In genomic region chr12:73053668-73054241, GRCm38 (mm10) we compare ENCODE assay signal across 8 mouse cellular contexts. TPM values are rescaled to one million over a fixed set of nuclear protein-coding genes. Genes with fewer than 3 reads are reported as not detected.
A peak's percentile ranks its signal among the peaks of the same experiment; 100 is the strongest.
DNase-seq lines count a peak whose midpoint lies in the region; ATAC-seq and TF ChIP-seq lines count a peak whose summit lies in the region.

Six1 (minus strand) TSS chr12:73053887.

- TF ChIP-seq EP300 in liver, postnatal 0 days (IDR thresholded peaks at IDR 0.05; ENCODE audit: low read depth): no peak

- no peaks in the 10 kb centered on the region for H3K36me3 ChIP-seq in intestine, embryonic 16.5 days (ENCODE audit: control insufficient read depth, insufficient read depth, low read length)
- H3K36me3 ChIP-seq in liver, postnatal 0 days (replicated peaks; ENCODE audit: insufficient read depth, low read length): no peaks in the 10 kb centered on the region
- H3K36me3 ChIP-seq in neural tube, embryonic 12.5 days: no peaks in the 10 kb centered on the region

- peak within 1 kb of the TSS; percentile 59 for H3K4me3 ChIP-seq in intestine, embryonic 16.5 days (ENCODE audit: low read length)
- H3K4me3 ChIP-seq in liver, postnatal 0 days (ENCODE audit: low read depth, low read length): peak within 1 kb of the TSS; percentile 53
- peak within 1 kb of the TSS; percentile 43 for H3K4me3 ChIP-seq in neural tube, embryonic 12.5 days

- peak; percentile 82 for ATAC-seq in common myeloid progenitor, adult 5-6 weeks (replicated peaks; ENCODE audit: low read depth, poor library complexity, severe bottlenecking)
- peak; percentile 90 for ATAC-seq in intestine, embryonic 16.5 days
- ATAC-seq in liver, postnatal 0 days: peak; percentile 93
- peak; percentile 59 for ATAC-seq in neural tube, embryonic 12.5 days (ENCODE audit: low FRiP score, low read depth)

- H3K27me3 ChIP-seq in intestine, embryonic 16.5 days (replicated peaks; ENCODE audit: control insufficient read depth, insufficient read depth, low read length): peaks cover 81% of the 10 kb centered on the region
- peaks cover 85% of the 10 kb centered on the region for H3K27me3 ChIP-seq in liver, postnatal 0 days (ENCODE audit: insufficient read depth, low read length)
- H3K27me3 ChIP-seq in neural tube, embryonic 12.5 days (replicated peaks): peaks cover 74% of the 10 kb centered on the region

- under 1% methylated on average over 42 of the region's 42 CpGs for WGBS in intestine, embryonic 16.5 days
- under 1% methylated on average over 34 of the region's 42 CpGs for WGBS in liver, postnatal 0 days (ENCODE audit: insufficient replicate concordance)
- WGBS in neural tube, embryonic 12.5 days: under 1% methylated on average over 42 of the region's 42 CpGs

- peak within 1 kb of the TSS; percentile 92 for H3K4me2 ChIP-seq in intestine, embryonic 16.5 days (ENCODE audit: low read depth, low read length)
- H3K4me2 ChIP-seq in liver, postnatal 0 days (ENCODE audit: low read depth, low read length): peak within 1 kb of the TSS; percentile 77
- H3K4me2 ChIP-seq in neural tube, embryonic 12.5 days (replicated peaks): peak within 1 kb of the TSS; percentile 70

- H3K27ac ChIP-seq in intestine, embryonic 16.5 days (ENCODE audit: low read length): no peak within 1 kb of the TSS
- H3K27ac ChIP-seq in liver, postnatal 0 days (ENCODE audit: low read depth): no peak within 1 kb of the TSS
- H3K27ac ChIP-seq in neural tube, embryonic 12.5 days: no peak within 1 kb of the TSS

- no peaks in the 10 kb centered on the region for H3K9me3 ChIP-seq in intestine, embryonic 16.5 days (ENCODE audit: control insufficient read depth, low read length)
- no peaks in the 10 kb centered on the region for H3K9me3 ChIP-seq in liver, postnatal 0 days (ENCODE audit: low read length)
- H3K9me3 ChIP-seq in neural tube, embryonic 12.5 days: no peaks in the 10 kb centered on the region

- peak within 1 kb of the TSS; percentile 48; the same call in 1 of the 2 replicates for H3K9ac ChIP-seq in intestine, embryonic 16.5 days (ENCODE audit: low read depth, low read length)
- 0 out of 2 replicates have a peak within 1 kb of the TSS, but pooled peaks have one; percentile 10 for H3K9ac ChIP-seq in liver, postnatal 0 days (replicated peaks)
- peak within 1 kb of the TSS; percentile 29; the same call in 1 of the 2 replicates for H3K9ac ChIP-seq in neural tube, embryonic 12.5 days

- peak; percentile 64 for TF ChIP-seq CTCF in liver, postnatal 0 days (IDR thresholded peaks at IDR 0.05; ENCODE audit: low read depth)

- peaks cover 14% of the 10 kb centered on the region for H3K4me1 ChIP-seq in intestine, embryonic 16.5 days (ENCODE audit: control insufficient read depth, insufficient read depth, low read length)
- H3K4me1 ChIP-seq in liver, postnatal 0 days (ENCODE audit: insufficient read depth): peaks cover 8% of the 10 kb centered on the region
- peaks cover 10% of the 10 kb centered on the region; the same call in 1 of the 2 replicates for H3K4me1 ChIP-seq in neural tube, embryonic 12.5 days

- peak; percentile 11 to 30 for DNase-seq in spleen, postnatal 36 days (ENCODE audit: low spot score in 2 of 2)
- DNase-seq in spleen, adult 12 weeks (ENCODE audit: low spot score): no peak
- DNase-seq in heart, adult 11 months: peak; percentile 98
- peak; percentile 77 for DNase-seq in liver, postnatal 0 days
- no peak for DNase-seq in frontal cortex, adult 2 months (ENCODE audit: extremely low spot score in 1 of 2, low spot score in 1 of 2)

RNA-seq across cellular contexts. Expression of gene Six1, which starts in this region (rescaled TPM):
- 0.27 TPM in 1 of 2 replicates, not detected in the other for total RNA-seq in common myeloid progenitor, adult 5-6 weeks (2017)
- not detected in 2 replicates for polyA plus RNA-seq in intestine, embryonic 16.5 days (2015; fragmentation: Nextera tagmentation; extraction: Ambion mirVana)
- polyA plus RNA-seq in liver, postnatal 0 days (2015; fragmentation: Nextera tagmentation; extraction: Ambion mirVana): 0.04 and 0.17 TPM in 2 replicates
- polyA plus RNA-seq in neural tube, embryonic 12.5 days (2016; fragmentation: Nextera tagmentation; extraction: Ambion mirVana): 30.5 and 36.7 TPM in 2 replicates
- polyA plus RNA-seq in frontal cortex, adult 2 months (2012; rRNA removed): 0.16 and 0.34 TPM in 2 replicates

Comparison
In these comparisons a context has a peak if more than half of its experiments do, and no peak if none do; other contexts are left out.
1. RNA of gene Six1 (polyA plus RNA-seq): 30.5 to 36.7 TPM in neural tube, embryonic 12.5 days; 0.16 to 0.34 TPM in frontal cortex, adult 2 months, 0.04 to 0.17 TPM in liver, postnatal 0 days and not detected in intestine, embryonic 16.5 days; every median in the first group is over 10 times any median in the second.
2. DNase-seq: peak in spleen, postnatal 36 days (2 of 2) and heart, adult 11 months (single experiment); none in spleen, adult 12 weeks (single experiment) and frontal cortex, adult 2 months (0 of 2).
3. Peak in ATAC-seq in common myeloid progenitor, adult 5-6 weeks; RNA of the gene not detected or under 1 TPM.
4. Peak in ATAC-seq, H3K4me3 ChIP-seq, H3K9ac ChIP-seq and H3K4me2 ChIP-seq in intestine, embryonic 16.5 days; RNA of the gene not detected or under 1 TPM.
5. Peak in DNase-seq, ATAC-seq, H3K4me3 ChIP-seq, H3K9ac ChIP-seq and H3K4me2 ChIP-seq in liver, postnatal 0 days; RNA of the gene not detected or under 1 TPM.
6. Peak in every context shown above with its lines, with median percentiles within 50 percentile points of each other: ATAC-seq, H3K4me2 ChIP-seq, H3K4me3 ChIP-seq and H3K9ac ChIP-seq.